Mouse (Mus musculus) Patski (cell line): ENCODE measurements around the gene Ier5. TPM values are rescaled to one million over a fixed set of nuclear protein-coding genes. Genes with fewer than 3 reads are reported as not detected.

Experiments
- ATAC-seq: fragments of 100-300 bp; one replicate; pipeline ENCODE4 v1.8.0; 2021
- CTCF ChIA-PET: fragments of 350-600 bp; sonication (Branson Sonifier 250); formaldehyde crosslinking; loops from one replicate; lab custom pipeline; 2022; ENCODE audit warnings: inconsistent platforms; lab: Charles Lee
- POLR2A ChIA-PET: fragments of 350-600 bp; sonication (Branson Sonifier 250); formaldehyde crosslinking; loops from one replicate; lab custom pipeline; 2022; ENCODE audit warnings: antibody characterized with exemption, inconsistent platforms; lab: Charles Lee
- DNase-seq: peaks from one replicate; pipeline ENCODE4 v3.0.0-alpha.2; 2011; ENCODE audit warnings: low read depth, low spot score
- H3K27me3 ChIP-seq: fragments of 371-371 bp; one replicate; pipeline ENCODE4 v1.5.1; 2021
- CTCF ChIP-seq: fragments of 100-300 bp; IDR thresholded peaks from one replicate; pipeline ENCODE4 v1.5.1; 2021
- in situ Hi-C: fragments of 300-500 bp; cut with MboI; formaldehyde crosslinking; loops from 3 replicates; pipeline ENCODE4 v1.11.1; 2018; ENCODE audit warnings: low pct_unique_long_range_greater_than_20kb, mixed read lengths
- polyA plus RNA-seq: library from polyadenylated mRNA; unstranded; gene quantifications from one replicate; pipeline ENCODE4 v1.2.3, GENCODE M21; 2021

Ier5 gene
- polyA plus RNA-seq, 1 experiment from 2014 or later, result 43.2 TPM

DNA sequence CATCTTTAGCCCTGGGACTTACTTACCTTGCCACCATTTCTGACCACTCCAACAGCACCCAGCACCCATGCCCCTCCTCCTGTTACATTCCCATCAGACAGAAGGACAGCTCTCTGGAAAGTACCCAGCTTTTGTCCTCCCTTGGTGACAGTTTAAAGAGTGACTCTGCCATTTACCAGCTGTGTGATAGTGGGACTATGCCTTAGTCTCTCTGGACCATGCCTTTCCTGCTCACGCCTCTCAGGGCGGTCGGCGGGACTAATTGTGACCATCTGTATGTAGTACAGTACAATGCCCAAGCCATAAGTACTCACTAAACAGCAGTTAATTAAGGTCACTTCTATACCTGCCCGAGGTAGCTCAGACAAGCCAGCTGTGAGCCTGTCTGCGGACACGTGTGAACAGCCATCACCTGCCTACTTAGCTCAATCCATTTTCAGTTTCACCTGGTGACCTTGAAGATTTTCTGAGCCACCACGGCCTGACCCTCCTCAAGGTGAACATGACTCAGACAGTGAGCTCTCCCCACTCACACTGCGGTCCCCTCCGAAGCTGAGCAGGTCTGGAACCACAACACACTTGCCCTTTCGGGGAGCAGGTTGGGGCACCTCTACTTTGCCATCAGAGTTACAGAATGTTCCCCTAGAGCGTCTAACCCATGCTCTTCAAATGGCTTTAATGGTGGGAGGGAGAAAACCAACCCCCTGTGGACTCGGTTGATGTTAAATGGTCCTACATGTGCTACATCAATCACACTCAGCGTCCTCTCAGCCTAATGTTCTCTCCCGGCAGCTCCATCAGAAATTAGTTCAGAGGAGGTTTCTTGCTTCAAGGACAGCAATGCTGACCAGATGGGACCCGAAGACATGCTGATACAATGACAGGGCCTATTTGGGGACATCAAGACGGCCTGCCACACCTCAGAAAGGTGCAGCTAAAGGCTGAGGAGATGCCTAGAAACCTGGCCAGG, 38.3 kb downstream of the Ier5 start:
- POLR2A ChIA-PET, result interaction anchor here (0.6 to 0.8 kb wide), 3 partner anchors 8 to 10 kb away, joined by 3 to 4 read pairs (median 3); no protein-coding TSS in a partner anchor
- H3K27me3 ChIP-seq, result no peaks in the 10 kb centered on the region
- CTCF ChIA-PET, result interaction anchor here (0.7 to 2.3 kb wide), 3 partner anchors 9 to 35 kb away, joined by 3 to 6 read pairs (median 4); no protein-coding TSS in a partner anchor
- TF ChIP-seq CTCF, result no peak
- in situ Hi-C loops, result no loop called here
- DNase-seq (no peak), ATAC-seq (no peak)

DNA sequence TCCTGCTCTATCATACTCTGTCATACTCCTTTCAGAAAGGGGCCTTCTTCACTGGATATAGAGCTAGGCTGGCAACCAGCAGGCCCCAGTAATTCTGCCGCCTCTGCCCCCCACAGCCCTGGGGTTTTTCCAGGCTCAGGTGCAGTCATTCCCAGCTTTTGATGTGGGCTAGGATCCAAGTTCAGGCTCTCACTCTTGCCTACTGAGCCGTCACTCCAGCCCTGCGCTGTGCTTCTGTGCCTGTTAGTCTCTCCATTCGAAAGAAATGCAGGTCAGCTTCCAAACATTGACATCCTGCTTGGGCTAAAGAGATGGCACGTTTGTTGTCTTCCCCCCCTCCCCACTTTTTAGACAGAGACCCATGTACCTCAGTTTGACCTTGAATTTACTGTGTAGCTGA, 39.2 kb downstream of the Ier5 start:
- DNase-seq, result no peak
- ChIA-PET CTCF (interaction anchor here (0.7 kb wide), 1 partner anchor 12 kb away, joined by 4 read pairs; no protein-coding TSS in a partner anchor), POLR2A (interaction anchor here (0.6 kb wide), 1 partner anchor 9 kb away, joined by 5 read pairs; no protein-coding TSS in a partner anchor)
- in situ Hi-C loops, result no loop called here
- ATAC-seq, result no peak
- H3K27me3 ChIP-seq, result no peaks in the 10 kb centered on the region
- TF ChIP-seq CTCF, result no peak

DNA sequence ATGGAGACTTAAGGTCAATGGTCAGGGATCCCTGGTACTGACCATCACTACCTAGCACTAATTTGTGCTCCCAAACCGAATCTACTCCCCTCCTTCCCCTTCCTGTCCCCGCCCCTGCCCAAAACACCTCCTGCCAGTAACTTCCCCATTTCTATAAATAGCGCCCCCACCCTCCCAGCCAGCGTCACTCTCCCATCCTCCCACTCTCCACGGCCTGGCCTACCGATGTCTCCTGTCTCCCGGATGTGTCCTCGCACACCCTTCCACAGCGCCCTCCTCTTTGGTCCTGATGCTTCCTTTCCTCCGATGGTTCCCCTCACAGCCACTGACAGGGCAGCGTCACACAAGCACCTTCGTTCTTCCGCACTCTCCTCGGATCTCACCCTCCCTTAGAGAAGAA, 39.9 kb downstream of the Ier5 start:
- no peak for TF ChIP-seq CTCF
- DNase-seq (no peak), ATAC-seq (no peak)
- in situ Hi-C loops, result no loop called here
- CTCF ChIA-PET, result no interaction called here
- no peaks in the 10 kb centered on the region for H3K27me3 ChIP-seq
- POLR2A ChIA-PET, result no interaction called here

DNA sequence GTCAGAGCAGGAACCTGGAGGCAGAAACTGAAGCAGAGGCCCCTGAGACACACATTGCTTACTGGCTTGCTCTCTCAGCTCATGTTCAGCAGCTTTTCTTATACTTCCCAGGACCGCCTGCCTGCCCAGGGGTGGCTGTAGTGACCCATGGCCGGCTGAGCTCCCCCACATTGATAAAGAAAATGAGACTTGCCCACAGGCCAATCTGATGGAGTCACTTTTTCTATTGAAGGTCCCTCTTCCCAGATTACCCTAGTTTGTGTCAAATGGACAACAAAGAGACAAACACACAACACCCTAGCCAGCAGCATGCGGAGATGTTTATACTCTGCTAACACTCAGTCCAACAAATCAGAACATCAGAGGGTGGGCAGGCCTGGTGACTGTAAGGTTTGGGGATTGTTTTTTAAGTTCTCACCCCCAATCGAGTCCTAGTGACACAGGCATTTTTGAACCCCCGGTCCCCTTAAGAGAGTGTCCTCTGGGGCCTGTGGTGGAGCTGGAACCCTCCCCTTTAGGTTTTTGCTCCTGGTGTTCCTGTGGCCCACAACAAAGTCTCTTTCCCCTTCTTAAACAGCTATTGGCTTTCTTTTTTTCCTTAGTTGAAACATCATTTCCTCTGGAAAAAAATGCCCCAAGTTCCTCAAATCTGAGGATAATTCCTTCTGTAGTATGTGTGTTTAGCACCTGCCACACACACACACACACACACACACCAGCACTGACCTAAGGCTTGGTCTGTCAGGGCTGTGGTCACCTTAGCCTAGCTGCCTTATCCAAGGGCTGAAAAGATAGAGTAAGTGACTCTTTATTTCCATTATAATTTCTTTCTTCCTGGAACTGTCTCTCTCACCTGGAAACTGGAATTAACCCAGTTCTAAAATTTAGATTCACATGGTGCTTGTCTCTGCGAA, 41.1 kb downstream of the Ier5 start:
- ChIA-PET CTCF (interaction anchor here (1.3 kb wide), 1 partner anchor 11 kb away, joined by 4 read pairs; no protein-coding TSS in a partner anchor), POLR2A (interaction anchor here (0.6 to 0.8 kb wide), 3 partner anchors 14 to 40 kb away, joined by 3 read pairs; no protein-coding TSS in a partner anchor)
- no peak for DNase-seq
- in situ Hi-C loops, result no loop called here
- no peaks in the 10 kb centered on the region for H3K27me3 ChIP-seq
- no peak for ATAC-seq
- no peak for TF ChIP-seq CTCF

DNA sequence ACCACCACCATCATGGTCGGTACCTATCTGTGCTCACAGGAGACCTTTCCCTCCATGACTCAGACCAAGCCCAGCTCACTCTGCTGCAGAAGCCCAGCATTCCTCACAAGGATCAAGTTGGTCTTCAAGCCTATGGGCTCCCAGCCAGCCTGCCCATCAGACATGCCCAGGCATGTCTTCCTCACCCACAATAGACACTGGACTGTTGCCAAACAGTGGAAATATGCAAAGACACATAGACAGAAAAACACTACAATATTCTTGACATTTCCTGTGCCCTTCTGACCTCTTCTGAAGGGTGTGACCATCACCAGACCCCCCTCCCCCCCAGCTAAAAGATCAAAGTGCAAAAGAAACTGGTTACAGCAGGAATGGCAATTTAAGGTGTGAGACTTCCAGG, 43.3 kb downstream of the Ier5 start:
- POLR2A ChIA-PET, result interaction anchor here (0.6 to 1.3 kb wide), 2 partner anchors 17 to 42 kb away, joined by 3 to 5 read pairs; no protein-coding TSS in a partner anchor
- CTCF ChIA-PET, result interaction anchor here (1.3 to 1.5 kb wide), 3 partner anchors 11 to 33 kb away, joined by 3 to 5 read pairs (median 4); no protein-coding TSS in a partner anchor
- TF ChIP-seq CTCF, result no peak
- DNase-seq (no peak), ATAC-seq (no peak)
- in situ Hi-C loops, result no loop called here
- H3K27me3 ChIP-seq, result no peaks in the 10 kb centered on the region

DNA sequence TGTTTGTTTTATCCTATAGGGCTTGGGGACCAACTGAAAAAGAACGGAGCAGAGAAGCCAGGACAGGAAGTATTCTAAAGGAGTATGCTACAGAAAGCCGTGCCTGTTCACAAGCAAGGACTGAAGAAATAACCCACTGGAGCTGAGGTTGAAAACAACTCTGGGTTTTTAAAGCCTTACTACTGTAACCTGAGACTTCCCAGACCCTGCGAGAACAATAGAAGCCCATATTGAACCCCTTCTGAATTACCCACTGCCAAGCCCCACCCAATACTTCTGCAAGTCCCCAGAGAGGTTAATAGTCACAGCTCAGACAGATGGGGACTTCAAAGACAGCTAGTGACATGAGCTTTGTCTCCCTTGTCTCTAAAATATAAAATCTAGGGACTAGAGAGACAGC, 44.4 kb downstream of the Ier5 start:
- in situ Hi-C loops, result no loop called here
- CTCF ChIA-PET, result interaction anchor here (1.0 to 1.4 kb wide), 3 partner anchors 22 to 160 kb away, joined by 3 read pairs; no protein-coding TSS in a partner anchor
- DNase-seq (no peak), ATAC-seq (no peak)
- POLR2A ChIA-PET, result interaction anchor here (0.7 to 1.3 kb wide), 2 partner anchors 28 to 44 kb away, joined by 3 read pairs; no protein-coding TSS in a partner anchor
- no peak for TF ChIP-seq CTCF
- no peaks in the 10 kb centered on the region for H3K27me3 ChIP-seq

DNA sequence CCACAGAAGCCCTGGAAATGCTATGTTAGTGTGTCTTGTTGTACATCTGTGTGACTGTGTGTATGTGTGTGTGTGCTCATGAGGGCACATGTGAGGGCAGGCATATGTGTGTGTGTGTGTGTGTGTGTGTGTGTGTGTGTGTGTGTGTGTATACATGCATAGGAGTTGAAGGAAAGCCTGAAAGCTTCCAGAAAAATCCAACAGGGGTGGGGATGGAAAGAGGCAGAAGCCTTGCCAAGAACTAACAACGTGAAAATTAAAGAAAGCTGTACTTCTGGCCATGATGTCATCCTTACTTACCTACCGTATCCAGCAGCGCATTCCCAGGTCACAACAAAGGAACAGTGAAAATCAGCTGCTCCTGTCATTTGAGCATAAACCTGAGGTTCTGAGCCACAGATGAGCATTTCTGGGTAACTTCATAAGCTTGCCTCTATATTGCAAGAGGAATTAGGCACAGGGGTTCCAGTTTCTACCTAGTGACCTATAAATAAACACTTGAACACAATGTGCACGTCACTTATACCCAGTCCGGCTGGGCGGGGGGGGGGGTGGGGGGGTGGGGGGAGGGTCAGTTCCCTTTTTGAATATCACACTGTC, 45.0 kb downstream of the Ier5 start:
- CTCF ChIA-PET, result interaction anchor here (1.0 to 1.4 kb wide), 2 partner anchors 23 to 161 kb away, joined by 3 read pairs; no protein-coding TSS in a partner anchor
- POLR2A ChIA-PET, result interaction anchor here (1.3 kb wide), 1 partner anchor 44 kb away, joined by 3 read pairs; no protein-coding TSS in a partner anchor
- H3K27me3 ChIP-seq, result no peaks in the 10 kb centered on the region
- no peak for DNase-seq
- no peak for TF ChIP-seq CTCF
- in situ Hi-C loops, result loop anchor here (5.0 kb wide), 1 partner anchor 43 kb away; the partner anchor contains the start of gene Ier5
- no peak for ATAC-seq

DNA sequence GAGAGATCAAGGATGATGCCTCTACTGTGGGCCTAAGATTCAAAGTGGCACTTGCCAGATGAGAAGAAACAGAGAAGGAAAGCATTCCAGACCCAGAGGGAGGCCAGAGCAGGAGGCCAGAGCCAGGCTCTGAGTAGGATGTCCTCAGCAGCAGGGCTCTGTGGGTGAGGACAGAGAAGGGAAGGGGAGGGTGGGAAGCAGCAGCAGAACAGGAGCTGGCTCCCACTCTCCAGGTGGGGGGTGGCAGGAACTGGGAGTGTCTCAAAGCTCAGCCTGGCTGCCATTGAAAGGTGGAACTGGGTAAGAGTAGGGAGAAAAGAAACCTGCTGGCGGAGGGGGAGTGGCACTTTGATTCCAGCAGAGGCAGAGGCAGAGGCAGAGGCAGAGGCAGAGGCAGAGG, 46.1 kb downstream of the Ier5 start:
- ChIA-PET POLR2A (interaction anchor here (1.1 to 5.9 kb wide), 4 partner anchors 11 to 44 kb away, joined by 3 to 78 read pairs (median 7); partner anchors contain the start of gene Ier5), CTCF (interaction anchor here (1.3 to 6.6 kb wide), 5 partner anchors 27 to 233 kb away, joined by 4 to 71 read pairs (median 14); partner anchors contain the start of gene Ier5)
- DNase-seq (no peak), ATAC-seq (peak; percentile 13)
- in situ Hi-C loops, result loop anchor here (5.0 kb wide), 1 partner anchor 44 kb away; the partner anchor contains the start of gene Ier5
- TF ChIP-seq CTCF, result no peak
- H3K27me3 ChIP-seq, result no peaks in the 10 kb centered on the region

DNA sequence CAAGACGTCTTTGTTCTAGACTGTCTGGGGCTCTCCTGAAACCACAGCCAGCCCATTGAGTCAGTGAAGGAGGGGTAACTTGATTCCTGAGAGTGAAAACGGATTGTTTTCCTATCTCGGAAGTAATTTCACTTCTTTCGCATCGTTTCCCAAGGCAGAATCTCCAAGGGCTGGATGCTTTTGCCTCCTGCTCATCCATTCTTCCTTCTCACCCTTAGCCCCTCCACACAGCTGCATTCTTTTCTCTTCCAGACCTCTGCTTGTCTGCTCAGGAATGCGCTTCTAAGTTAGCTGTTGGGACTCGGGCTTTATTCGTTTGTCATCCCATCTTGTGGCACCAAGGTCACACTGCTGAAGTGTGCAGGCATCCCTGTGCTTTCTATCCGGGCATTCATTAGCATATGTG, 46.7 kb downstream of the Ier5 start:
- ATAC-seq (peak; percentile 28), DNase-seq (no peak)
- POLR2A ChIA-PET, result interaction anchor here (0.6 to 5.9 kb wide), 8 partner anchors 8 to 165 kb away, joined by 3 to 78 read pairs (median 3); partner anchors contain the start of gene Ier5
- in situ Hi-C loops, result loop anchor here (5.0 kb wide), 1 partner anchor 45 kb away; the partner anchor contains the start of gene Ier5
- CTCF ChIA-PET, result interaction anchor here (0.9 to 6.6 kb wide), 12 partner anchors 10 to 233 kb away, joined by 3 to 71 read pairs (median 6); partner anchors contain the start of gene Ier5
- no peaks in the 10 kb centered on the region for H3K27me3 ChIP-seq
- no peak for TF ChIP-seq CTCF
